Mouse (Mus musculus) c-Kit-negative CD71-positive TER-119-positive erythroid progenitor cells, embryonic 14.5 days (primary cell): ENCODE measurements around the gene Serp2.

Experiments used
- DNase-seq: peaks from one replicate; pipeline ENCODE4 v3.0.0-alpha.2; 2013; ENCODE audit warnings: low read depth, low spot score

Gene Serp2

DNA sequence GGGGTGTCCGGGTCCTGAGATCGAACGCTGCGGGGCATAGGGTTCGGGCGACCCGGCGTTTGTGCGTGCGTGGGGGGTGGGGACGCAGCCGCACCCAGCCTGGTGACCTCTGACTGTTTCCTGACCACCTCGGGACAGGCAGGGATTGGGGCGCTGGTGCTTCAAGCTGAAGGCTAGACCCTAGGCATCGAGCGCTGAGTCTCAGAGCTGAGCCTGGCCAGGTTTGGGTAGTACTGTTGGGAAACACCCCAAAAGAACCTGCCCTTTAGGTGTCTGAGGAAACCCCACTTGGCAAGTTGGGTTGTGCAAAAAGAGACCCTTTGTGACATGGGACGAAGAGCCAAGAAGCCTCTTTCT, at the start of gene Serp2:
Gene Serp2, minus strand, starts transcription at position 38 of the 357 bp plus-strand sequence.
- no peak for DNase-seq

DNA sequence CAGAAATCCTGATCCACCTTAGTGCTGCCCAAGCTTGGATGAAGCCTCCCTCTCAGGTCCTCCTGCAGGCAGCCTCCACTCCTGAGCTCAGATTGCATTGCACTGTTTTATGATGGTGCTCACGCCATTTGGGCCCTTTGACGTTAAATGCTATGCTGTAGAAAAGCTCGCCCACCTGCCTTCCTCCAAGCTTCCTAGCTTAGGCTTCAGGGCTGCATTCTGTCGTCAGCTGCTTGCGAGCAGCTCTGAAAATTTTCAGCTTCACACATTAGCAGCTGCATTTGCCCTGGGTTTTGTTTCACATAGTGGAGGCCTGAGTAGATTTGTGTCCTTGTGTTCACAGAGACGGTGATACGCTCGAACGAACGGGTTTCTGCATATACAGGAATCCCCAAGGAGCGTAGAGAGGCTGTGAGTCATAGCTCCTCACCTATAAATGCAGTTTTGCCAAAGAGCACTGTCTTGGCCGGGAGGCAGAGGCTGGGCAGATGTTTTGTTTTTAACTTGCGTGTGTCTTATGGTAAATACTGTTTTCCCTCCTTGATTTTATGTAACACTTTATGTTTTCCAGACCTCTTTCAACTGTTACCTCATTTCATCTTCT, 49.3 kb upstream of the Serp2 start:
- DNase-seq, result no peak

DNA sequence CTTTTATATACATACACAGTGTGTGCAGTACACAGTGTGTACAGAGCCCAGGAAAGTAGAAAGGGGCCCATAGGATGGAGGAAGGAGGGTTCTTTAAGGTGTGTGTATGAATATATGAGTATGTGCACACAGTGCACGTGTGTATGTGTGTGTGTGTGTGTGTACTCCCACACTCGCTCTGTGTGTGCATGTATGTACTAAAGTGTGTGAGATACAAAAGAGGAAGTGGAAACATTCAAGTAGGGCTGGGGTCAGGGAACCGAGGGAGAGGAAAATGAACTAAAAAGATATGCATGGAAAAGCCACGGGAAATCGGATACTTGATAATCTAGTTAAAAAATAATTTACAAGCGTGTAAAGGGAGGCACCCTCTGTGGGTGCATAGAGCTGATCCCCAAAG, 47.3 kb upstream of the Serp2 start:
- DNase-seq, result no peak

DNA sequence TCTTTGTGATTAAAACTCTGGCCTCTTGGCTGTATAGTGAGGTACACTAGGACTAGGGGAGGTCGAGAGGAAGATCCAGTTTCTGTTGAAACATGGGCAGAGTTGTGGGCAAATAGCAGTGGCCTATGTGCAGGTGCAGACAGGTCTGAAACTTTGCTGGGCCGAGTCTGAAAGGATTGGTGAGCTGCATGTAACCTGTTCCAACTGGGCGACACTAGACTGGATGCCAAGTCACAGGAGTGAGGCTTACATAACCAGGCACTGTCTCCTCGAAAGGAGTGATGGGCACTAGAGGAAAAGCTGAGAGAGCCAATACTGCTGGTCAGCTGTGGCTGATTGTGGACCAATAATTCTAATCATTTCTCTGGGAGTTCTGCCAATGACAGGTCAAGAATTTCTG, 45.0 kb upstream of the Serp2 start:
- no peak for DNase-seq

DNA sequence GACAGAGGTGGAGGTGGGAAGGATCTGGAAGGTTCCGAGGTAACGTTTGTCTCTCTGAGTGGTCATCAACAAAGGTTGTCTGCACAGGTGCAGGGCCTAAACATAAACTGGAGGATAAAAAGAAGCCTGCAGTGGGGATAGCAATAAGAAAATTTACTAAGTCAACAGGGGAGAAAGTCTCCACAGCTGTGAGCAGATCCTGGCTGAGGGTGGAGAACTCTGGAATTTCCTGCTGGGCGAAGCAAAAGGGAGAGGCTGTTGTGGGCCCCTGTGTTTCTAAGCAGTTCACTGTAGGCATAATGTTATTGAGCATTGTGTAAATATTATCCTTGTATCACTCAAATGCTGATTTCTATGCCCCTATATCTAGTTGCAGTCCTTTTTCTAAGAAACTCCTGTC, 43.7 kb upstream of the Serp2 start:
- DNase-seq, result no peak

DNA sequence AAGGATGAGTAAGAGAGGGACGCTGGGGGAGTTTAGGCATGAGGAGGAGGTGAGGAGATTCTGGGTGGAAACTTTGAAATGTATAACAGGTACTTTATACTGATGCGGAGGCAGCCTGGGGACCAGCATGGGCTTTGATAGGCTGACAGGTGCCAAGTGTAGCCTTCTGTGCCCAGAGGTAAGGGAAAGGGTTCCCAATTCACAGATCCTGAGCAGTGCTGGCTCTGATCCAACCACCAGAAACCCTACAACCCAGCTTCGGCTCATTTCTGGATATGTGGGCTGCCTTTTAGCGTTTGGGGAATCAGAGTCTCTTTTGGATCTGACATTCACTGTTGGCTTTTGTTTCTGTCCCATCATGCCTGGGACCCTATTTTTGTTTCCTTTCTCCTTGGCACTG, 43.0 kb upstream of the Serp2 start:
- DNase-seq, result no peak

DNA sequence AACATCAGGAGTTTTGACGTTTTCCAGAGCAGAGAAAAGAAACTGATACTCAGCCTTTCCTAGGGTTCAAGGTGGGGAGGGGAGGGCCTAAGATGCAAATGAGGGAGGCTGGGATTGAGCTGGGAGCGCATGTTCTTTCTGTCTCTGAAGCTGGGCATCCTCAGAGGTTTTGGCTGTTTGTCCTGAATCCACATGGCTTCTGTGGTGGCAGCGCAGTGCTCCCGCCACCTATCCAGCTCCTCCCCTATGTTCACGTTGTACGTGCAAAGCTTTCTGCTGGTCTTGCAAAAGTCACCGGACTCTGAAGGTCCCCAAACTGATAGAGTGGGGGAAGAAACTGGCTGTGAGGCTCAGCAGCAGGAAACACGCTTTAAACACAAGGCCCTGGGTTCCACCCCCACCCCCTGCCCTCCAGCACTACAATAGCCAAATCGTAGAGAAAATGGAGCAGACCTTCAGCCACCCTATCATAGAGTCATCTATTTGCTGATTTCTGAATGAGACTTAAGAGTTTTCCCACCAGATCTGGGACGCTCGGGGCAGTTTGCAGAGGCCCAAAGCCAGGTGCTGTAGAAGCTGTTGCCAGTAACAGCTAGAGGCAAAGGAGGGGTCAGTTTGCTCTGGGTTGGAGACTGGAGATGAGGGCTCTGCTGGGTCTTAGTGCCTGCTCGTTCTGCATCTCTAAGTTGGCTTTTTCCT, 42.0 kb upstream of the Serp2 start:
- no peak for DNase-seq

DNA sequence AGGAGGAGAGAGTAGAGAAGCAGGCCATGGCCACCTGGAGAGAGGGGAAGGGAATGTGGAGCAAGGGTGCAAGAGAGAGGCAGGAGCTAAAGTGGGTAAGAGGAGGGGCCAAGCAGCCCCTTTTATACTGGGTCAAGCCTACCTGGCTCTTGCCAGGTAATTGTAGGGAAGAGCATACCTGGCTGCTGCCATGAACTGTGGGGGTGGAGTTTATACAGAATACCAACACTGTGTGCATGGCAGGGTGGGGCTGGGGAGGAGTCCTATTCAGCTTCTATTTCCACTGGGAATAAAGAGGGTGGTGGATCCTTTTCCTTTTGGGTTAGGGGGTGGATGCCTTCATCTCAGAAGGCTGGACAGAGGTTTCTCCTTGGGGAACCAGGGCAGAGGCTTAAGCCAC, 41.1 kb upstream of the Serp2 start:
- DNase-seq, result no peak

DNA sequence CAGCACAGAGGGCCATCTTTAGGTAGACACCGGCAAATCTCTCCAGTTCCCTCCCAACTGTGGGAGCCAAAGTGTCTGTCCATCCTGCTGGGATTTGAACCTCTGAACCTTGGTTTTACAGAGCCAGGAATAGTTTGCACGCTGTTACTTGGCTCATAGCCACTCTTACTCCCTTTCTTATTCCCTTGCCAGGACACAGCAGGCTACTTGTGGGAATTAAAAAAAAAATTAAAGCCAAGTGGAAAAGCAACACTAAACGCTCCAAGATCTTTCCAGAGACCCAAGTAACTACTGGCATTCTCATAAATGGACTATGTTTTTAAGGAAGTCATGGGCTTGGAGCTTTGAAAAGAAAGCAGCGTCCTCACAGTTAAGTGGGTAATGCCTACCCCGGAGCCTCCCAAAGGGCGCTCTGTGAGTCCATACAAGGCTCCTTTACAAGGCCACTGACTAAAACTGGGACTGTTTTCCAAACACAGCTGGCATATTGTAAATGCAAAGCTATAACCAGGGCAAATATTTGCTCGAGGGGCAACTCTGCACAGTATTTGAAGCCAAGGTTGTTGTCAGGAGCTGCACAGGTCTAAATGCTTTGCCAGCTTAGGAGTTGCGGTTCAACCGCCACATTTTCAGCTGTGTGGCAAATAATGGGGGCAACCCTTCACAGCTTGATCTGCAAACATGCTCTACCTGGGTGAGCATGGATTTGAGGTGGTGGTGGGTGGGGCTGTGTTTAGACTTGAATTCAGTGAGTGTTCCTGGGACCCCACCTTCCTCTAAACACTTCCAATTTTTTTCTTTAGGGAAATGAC, 38.6 kb upstream of the Serp2 start:
- DNase-seq, result no peak

DNA sequence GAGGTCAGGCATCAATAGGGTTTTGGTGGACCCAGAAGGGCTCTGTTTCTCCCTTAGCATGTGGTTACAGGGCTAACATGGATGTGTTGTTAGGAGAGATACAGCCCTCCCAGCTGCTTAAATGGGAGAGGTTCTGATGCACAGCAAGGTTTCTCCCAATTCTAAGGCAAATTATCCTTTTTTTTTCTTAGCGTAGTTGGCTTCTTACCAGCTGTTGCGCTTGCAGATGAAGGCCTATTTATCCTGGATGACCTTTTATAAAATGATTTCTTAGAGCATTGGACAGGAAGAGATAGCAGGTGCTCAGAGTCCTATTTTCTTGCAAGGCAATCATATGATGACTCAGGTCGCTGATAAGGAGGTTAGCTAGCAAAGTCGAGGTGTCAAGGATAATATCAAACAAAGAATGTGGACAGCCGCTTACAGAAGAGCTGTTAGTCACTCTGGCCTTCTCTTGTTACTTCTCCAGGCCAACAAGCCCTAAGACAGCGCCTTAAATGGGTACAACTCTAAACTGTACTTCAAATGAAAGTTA, 37.7 kb upstream of the Serp2 start:
- no peak for DNase-seq

DNA sequence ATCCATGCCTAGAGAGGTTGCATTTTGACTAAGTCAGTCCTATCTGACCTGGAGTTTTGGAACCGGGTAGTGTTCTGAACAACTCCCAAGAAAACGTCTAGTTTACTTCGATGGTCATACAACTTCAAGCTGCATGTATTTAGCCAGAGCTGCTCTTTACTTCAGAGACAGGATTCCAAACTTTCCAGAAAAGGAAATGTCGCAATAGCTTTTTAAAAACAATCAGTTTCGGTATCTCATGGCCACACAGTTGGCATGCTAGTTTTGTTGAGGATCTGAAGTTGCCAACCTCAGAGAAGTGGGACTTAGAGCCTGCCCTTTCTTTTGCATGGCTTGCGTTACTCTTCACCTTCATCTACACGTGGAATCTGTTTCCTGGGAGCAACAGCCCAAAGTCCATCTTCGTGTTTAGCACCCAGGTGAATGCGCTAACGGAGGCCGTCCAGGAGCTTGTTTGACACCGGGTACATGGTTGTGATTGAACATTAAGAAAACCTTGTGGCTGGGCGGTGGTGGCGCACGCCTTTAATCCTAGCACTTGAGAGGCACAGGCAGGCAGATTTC, 37.0 kb upstream of the Serp2 start:
- DNase-seq, result no peak

DNA sequence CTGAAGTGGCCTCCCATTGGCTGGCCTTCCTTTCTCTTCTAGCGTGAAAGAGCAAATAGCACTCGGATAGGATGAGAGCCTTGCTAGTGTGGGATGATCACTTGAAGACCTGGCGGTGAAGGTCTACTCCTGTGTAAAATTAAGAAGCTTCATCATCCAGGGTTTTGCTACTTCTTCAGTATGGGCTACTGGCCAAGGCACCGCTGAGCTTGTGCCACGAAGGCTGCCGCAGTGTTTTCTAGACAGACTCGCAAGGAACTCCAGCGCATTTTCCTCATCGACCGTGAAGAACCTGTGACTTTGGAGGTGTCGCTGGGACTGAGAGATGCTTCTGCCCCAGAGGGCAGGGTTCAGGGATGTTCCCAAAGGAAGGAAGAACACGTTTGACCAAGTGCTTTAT, 36.0 kb upstream of the Serp2 start:
- DNase-seq, result no peak

DNA sequence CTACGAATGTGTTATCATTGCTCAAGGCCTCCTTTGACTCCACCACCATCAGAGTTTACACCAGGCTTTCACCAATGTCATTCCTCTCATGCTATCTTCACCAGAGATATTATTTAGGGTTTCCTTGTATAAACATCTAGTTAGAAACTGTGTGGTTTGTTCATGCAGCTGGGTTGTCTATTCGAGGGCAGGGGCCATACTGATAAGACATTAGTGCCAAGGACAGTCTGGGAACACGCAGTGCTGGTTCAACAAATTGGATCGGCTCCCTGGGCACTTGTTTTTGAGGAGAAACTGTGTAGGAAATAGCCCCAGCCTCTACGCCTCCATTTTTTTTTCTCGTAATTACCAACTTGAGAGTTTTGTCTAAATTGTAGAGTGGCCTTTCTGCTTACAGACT, 35.4 kb upstream of the Serp2 start:
- DNase-seq, result no peak

DNA sequence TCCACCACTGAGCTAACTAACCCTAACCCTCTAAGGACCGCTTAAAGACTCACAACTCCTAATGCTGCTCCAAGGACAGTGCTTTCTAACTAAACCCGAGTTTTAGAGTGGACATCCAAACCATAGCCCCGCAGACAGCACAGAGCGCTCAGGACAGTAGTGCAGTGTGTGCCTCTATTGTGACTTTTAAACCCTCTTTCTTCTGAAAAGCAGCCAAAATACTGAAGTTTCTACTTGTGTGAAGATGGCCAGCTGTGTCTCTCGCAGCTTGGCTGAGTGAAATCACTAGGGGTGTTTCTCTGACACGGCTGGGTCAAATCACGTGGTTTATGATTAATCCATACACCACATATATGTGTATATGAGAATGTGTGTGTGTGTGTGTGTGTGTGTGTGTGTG, 33.4 kb upstream of the Serp2 start:
- no peak for DNase-seq

DNA sequence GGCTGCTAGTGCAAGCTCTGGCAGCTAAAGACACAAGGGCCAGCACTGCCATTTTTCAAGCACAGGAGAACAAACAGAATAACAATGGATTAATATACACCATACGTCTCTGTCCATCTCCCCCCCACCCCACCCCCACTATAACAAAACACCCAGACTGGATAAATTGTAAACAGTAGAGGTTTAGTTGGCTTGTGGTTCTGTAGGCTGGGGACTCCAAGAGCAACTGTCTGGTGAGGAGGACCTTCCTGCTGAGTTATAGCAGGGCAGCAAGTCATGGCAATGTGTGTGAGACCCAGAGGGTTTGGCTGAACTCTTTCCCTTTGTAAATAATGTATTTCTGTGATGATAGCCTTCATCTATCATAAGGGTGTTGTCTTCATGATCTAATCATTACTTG, 33.0 kb upstream of the Serp2 start:
- no peak for DNase-seq

DNA sequence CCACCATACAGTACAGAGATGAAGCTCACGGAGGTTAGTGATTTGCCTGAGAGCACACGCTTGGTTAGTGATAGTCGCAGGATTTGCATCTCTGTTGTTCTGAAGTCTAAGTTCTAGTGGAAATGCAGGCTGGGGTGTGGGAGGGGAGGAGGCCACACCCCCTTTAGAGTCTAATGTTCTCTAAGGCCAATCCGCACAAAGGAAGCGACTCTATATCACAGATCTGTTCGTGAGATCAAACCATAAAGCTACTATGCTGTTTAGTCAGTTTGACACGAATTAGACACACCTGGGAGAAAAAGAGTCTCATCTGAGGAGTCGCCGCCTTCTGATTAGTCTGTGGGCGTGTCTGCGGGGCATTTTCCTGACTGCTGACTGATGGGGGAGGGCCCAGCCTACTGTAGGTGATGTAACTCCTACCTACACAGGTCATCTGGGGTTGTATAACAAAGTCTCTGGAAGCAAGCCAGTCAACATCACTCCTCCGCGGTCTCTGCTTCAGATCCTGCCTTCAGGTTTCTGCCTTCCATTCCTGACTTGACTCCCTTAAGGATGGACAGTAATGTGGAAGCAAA, 29.2 kb upstream of the Serp2 start:
- DNase-seq, result no peak

DNA sequence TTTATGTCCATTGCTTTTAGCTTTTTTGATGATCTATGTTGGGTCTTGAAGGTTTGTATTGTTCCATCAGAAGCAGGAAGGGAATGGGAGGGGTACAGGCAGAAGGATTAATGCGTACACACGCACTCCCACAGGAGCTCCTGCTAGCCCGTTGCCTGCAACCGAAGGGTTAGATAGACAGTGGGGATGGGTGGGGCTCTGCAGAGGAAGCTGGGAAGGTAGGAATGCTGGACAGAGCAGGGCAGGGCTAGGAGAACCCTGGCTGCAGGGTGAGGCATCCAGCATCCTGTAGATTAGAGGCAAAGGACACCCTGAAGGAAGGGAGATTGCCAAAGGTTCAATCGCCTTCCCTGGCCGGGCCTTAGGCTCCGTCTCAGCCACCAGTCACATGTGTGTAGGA, 27.3 kb upstream of the Serp2 start:
- no peak for DNase-seq

DNA sequence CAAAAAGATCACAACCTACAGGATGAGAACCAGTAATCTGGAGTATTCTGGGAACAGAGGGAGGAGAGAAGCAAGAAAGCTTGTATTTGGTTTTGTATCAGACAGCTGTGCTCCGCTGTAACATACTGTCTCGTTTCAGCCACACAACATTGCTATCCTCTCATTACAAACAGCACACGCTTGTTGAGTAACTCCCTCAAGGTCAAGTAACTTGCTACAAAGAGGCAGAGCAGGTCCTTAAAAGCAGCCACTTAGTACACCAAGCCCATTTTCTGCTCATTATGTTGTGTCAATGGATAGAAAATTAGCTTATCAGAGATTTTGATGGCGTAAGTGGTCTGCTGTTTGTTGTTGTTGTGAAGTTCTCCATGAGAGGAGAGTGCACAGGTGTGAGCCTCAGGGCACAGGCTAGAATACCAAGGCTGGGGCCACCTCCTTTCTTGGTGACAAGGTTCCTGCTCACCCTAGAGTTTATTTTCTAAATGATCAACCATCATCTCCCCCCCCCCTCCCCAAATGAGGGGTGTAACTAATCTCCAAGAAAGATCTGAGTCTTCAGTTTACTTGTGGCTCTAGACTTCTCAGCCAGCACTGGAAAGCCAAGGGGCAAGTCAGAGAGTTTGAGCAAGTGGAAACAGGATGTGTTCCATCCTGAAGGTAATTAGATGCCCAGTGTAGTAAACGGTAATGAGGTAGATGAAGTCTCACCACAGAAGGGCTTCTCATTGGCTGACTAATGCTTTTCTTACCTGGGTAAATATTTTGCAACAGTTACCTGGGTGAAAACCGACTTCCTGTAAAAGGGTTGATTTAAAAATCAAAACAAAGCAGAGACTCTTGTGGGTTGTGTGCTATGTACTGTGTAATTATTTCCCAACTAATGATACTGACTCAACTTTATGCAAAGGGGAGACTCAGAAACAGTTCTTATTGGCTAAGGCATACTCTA, 25.6 kb upstream of the Serp2 start:
- no peak for DNase-seq

DNA sequence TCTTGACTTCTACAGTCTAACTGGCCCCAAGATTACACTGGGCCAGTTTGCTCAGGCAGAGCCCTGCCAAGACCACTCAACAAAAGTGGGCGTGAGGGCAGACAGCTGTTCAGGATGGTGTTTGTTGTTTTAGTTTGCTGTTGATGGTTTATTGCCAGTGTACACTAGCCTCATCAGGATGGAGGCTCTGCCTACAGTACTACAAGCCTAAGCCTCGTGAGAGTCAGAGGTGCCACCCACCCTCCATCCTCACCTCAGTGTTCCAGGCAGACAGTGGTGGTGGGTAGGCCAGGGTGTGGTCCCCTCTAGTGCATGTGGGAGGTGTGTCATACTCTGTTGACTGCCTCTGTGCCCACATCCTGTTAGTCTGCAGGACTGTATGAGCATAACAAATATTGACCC, 23.0 kb upstream of the Serp2 start:
- no peak for DNase-seq

DNA sequence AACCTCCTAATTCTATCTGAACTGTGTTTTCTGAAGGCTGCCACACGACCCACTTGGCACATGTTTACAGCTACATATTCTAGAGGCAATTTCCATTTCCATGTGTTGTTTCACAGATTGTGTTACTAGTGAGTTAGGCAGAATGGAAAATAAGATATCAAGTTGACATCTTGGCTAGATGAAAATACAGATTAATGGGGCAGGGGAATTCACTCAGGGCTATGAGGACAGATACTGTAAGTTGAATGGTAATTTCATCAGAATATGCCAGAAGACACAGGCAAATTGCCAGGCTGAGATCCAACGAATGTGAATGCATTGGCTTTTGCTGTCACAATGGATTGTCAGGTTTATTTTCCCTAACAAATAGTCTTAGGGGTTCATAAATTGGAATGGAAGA, 21.2 kb upstream of the Serp2 start:
- DNase-seq, result no peak

DNA sequence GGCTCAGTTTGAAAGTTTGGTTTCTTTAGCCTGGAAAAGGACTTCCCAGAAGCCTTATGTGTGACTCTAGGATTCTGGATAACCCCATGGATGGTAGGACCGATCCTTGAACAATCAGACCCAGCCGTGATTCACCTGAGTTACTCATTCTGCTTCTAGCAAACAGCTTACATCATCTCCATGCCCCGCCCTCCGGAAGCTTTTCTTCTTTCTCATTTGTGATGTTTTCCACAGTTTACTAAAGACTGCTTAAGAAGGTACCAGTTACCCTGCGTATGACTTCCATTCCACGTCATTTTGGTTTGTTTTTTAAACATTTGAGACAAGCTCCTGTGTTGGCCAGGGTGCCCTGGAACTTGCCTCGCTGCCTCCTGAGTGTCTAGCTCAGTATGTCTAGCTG, 13.6 kb upstream of the Serp2 start:
- no peak for DNase-seq
